Mouse (Mus musculus) frontal cortex, adult (tissue): Measurements from ENCODE around the gene Arpc4.

Experiments used
- ATAC-seq: cut with Nextera tagmentation; 2 replicates; pipeline ENCODE4 v1.9.2; 2017; ENCODE audit warnings: mild to moderate bottlenecking, moderate library complexity, mixed read lengths; ENCODE audit not compliant: low TSS enrichment

The Arpc4 gene

DNA sequence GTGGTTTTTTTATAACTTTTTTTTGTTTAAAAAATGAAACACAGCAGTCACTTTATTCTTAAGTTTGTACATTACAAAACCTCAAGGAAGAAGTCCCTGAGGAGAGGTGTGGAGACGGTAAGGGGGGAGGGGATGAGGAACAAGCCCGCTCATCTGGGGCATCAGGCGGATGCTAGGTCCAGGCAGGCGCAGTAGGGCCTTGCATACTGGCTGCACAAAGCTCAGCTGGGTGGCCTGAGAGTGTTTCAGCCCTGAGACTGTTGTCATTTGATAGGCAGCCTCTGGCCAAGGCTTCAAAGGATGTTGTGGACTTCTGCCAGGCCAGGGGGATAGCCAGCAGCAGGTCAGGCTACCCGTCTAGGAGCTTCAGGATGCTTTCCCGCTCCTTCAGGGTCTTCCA is 11.3 kb upstream of the Arpc4 start:
- ATAC-seq, result no peak

DNA sequence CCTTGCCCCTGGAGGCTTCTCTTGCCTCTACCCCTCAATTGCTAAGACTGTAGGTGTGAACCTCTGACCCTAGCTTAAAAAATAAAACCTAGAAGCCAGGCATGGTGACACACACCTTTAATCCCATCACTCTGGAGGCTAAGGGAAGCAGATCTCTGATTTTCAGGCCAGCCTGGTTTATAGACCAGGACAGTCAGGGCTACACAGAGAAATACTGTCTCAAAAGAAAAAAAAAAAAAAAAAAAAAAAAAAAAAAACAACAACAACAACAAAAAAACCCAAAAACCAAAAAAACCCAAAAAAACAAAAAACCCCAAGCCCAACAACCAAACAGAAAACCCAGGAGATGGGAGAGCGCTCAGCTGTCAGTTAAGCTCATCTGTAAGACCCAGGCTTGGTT is 10.3 kb upstream of the Arpc4 start:
- no peak for ATAC-seq

DNA sequence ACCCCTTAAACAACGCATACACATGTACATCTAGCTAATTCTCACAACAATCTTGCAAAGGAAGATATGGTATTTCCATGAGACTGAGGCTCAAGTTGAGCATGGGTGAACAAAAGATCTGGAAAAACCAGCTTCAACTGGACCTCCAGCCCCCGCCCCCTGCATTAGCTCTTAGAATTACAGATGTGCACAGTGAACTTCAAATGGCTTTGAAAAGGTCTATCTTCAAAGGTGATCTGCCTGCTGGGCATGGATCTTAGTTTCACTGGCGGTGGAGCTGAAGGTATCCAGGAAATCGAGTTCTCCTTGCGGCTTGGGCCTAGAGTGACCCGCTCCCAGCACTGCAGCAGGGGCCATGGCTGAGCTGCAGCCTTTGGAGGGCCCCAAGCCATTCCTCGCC is 9.8 kb upstream of the Arpc4 start:
- no peak for ATAC-seq

DNA sequence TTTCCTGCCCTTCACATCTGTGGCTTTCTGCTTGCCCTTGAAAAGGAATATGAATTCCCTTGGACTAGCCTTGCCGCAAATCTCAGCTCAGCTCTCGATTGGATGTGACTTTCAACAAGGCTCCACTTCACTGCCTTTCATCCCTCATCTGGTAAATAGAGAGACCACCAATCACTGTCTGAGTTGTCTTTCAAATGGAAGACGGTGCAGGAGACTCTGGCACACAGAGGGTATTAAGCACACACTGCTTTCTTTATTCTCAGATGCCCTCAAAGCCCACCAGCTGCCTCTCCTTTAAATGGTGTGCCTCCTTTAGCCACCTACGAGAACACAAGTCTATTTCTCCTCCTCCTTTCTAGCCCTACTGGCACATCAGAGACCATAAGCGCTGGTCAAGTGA is 9.3 kb upstream of the Arpc4 start:
- no peak for ATAC-seq

DNA sequence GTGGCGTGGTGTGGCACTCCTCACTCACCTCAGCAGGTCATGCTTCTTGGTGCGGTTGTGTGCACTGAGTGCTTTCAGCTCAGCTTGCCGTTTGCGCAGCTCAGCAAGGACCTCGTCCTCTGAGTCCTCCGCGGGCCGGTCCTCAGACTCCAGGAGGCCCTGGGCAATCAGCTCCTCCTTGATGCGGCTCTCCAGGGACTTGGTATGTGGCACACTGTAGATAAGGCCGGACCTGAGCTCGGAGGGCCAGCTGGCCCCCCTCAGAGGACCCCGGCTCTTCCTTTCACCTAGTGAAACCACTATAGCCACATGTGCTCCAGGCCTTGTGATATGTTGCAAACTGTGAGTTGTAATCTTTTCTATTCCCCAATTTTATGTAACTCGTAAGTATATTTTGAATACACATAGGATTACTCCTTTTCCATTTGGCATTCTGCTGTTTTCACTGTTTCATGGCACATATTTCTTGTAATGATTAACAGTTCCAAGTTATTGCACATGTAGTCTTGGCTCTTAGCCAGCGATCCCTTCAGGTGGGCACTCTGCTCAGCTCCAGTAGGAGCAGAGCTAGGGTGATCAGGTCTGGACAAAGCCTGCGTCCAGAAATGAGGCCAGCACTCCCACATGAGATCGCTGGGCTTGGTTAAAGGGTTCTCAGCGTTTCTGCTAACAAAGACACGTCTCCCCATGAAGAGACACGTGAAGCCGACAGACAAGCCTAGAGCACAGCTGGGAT is 7.6 kb upstream of the Arpc4 start:
- ATAC-seq, result no peak

DNA sequence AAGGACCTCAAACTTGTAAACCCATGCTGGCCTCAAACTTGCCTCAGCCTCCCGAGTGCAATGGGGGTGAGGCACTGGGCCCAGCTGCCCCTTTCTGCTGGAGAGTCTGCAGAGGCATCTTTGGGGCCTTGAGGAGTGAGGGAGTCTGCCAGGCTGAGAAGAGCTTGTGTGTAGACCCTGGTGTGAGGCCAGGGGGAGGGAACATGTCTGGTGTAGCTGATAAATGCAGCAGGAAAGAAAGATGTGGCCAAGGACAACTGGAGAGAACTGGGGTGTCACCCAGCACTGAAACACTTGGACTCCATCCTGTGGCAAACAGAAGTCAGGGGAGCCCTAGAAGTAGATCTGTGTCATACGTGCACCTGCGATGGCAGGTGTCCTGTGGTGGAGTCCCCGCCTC is 4.4 kb upstream of the Arpc4 start:
- ATAC-seq, result no peak

DNA sequence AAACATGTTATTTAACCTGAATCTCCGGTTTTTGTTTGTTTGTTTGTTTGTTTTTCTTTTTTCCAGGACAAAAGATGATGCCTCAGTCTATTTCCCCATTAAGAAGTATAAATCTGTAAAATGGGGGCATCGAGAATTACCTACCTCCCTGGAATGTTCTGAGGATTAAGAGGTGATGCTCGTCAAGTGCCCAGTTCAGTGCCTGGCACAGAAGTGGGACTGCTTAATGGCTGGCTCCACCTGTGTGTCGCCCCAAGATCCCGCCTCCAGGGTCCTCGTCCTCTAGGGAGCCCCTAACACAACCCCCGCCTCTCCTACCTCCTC is 781 bp upstream of the Arpc4 start:
- ATAC-seq, result no peak

DNA sequence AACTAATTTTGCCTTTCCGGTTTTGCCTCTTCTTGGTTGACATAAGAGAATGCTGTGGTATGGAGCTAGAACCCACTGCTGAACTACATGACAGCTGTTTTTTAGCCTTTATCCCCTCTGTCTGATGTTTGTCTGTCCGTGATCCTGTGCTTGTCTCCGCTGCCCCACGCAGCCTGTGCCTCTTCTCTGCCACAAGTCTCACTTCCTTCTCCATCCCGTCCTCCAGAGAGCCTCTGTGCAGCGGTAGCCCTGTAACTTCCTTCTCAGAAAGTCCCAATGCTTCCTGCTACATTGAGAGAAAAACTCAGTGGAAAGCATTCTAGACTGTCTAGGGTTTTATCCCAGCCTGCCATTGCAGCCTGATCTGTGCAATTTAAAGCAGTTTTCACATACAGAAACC is 1.3 kb downstream of the Arpc4 start:
- ATAC-seq, result no peak

DNA sequence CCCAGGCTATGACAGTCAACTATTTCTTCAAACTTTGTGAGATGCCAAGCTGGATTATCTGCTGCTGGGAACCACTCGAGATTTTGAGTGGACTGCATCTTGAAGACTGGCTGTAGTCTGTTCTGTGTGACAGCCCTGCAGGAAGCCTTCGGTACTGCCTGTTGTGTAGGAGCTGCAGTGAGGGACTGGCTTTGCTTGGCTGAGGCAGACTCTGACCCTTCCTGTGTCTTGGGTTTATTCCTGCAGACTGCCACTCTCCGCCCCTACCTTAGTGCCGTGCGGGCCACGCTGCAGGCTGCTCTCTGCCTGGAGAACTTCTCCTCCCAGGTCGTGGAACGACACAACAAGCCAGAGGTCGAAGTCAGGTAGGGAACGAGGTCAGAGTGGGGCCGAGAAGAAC is 2.6 kb downstream of the Arpc4 start:
- no peak for ATAC-seq

DNA sequence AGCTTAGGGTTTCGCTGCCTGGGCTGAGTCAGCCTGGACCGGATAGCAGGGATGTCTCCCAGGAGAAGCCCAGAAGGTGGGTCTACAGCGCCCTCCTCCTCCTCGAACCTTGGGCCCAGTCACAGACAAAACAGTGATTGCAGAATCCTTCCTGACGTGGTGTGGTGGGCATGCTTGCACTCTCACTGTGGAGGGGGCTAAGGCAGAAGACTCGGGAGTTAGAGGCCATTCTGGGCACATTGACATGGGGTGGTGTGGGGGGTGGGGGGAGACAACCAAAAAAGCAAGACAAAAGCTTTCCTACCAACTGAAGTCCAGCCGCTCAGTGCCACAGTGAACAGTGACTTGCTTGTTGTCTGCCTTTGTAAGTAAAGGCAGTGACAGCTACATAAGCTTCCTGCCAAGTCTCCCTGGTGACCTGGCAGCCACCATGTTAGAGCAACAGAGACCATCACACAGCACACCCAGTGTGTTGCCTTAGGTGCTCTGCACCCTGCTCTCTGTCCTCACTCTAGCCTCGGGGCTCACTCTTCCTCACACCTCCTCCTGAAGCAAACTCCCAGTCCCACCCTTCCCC is 6.5 kb downstream of the Arpc4 start:
- 0 out of 2 replicates have a peak, but pooled peaks have one; percentile 24 for ATAC-seq

DNA sequence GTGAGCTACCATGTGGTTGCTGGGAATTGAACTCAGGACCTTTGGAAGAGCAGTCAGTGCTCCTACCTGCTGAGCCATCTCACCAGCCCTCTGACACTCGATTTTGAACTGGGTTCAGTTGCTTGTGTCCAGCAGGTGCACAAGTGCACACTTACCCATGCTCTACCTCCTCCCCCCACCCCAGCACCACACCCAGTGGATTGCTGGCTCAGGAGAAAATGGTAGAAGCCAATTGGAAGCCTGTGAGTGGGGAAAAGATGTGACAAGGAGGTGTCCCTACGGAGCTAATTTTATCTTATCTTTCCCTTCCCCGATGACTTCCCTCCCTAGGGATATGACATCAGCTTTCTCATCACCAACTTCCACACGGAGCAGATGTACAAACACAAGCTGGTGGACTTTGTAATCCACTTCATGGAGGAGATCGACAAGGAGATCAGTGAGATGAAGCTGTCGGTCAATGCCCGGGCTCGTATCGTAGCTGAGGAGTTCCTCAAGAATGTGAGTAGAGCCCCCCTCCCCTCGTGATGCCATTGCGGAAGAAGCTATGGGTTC is 7.3 kb downstream of the Arpc4 start:
- no peak for ATAC-seq

DNA sequence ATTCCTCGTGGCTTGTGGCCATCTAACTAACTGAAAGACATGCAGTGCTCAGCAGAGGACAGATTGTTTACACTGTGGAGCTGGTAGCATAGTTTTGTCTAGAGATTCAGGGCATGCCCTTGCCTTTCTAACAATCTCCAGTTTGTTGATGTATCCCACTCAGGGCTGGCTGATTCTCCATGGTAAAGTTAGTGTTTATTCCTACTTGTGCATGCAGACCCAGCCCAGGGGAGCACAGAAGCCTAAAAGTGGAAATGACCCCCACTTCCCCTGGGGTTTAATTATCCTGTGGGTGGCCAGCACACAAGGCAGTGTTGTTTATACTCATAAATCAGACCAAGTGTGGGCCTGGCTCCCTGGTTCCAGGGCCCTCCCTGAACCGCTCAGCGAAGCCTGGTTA is 8.1 kb downstream of the Arpc4 start:
- no peak for ATAC-seq

DNA sequence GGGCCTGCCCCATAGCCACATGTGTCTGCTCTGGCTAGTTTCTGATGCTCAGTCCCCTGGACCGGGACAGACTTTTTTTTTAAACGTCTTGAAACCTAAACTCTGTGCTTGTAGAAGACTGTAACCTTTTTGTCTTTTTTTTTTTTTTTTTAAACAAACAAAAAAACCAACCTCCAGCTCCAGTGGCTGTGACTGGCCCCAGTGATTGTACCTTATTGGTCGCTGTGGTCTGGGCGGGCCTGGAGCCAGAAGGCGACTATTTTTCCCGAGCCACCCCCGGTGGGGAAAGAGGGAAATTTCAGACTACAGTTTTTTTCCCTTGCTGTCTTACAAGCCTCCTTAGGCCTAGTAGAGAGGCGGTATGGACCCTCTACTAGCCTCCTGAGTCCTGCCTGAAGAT is 11.0 kb downstream of the Arpc4 start, which contains the start of gene Ttll3:
Ttll3 (plus strand) TSS at position 301 of the 400 bp plus-strand sequence.
- ATAC-seq, result no peak

DNA sequence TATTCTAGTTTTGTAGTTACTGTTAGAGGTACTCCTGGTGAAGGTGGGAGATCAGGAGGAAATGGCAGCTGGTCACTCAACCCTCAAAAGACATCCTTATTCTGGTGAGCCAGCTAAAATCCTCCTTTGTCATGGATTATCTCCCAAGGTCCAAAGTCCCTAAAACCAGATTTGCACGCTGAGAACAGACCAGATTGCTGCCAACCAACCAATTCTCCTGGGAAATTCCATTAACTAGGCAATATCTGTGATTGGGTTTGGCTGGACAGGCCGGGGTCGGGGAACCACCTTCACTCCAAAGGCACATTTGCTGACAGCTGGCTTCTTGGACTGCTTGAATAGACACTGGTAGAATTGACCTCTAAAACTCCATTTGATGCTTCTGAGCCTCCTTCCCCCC is 12.8 kb downstream of the Arpc4 start:
- ATAC-seq, result no peak

DNA sequence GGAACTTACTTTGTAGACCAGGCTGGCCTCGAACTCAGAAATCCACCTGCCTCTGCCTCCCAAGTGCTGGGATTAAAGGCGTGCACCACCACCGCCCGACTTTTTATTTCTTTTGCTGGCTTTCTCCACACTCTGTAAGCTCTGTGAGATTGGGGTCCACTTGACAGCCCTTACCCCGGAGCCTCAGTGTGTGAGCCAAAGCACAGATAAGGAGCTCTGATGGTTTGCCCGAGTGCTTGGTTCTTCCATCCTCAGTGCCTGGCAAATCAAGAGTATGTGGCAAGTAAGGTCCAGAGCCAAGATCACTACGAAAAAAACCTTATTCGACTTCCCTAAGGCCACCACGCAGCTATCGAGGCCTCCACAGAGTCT is 14.1 kb downstream of the Arpc4 start:
- ATAC-seq, result 0 out of 2 replicates have a peak, but pooled peaks have one; percentile 2

DNA sequence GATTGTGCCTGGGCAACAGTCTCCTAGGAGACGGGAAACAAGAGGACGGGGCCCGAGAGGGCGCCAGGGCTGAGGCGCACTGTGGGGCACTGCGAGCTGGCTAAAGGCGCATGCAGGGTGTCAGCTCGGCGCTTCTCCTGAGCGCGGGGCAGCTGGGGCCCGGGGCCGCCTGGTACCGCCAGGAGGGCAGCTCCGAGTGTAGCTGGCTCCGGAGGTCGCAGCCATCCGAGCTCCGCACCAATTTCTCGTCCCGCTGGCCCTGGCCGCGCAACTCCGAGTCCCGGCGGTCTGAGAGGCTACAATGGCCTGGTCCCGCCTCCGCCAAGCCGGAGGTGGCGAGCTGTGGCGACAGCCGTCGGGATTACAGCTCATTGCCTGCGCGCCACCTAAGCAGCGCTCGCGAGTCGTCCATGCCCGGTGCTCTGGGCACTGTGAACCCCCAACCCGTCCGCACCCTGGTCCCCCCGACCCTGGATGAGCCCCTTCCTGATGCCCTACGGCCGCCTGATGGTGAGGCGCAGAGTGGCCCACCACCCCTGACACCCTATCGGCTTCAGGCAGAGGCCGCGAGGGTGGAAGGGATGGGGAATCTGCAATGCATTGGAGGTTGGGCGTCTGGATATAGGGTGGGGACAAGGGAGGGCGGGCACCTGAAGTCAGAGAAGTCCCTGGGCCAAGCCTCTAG is 14.6 kb downstream of the Arpc4 start:
- peak; percentile 72 for ATAC-seq

DNA sequence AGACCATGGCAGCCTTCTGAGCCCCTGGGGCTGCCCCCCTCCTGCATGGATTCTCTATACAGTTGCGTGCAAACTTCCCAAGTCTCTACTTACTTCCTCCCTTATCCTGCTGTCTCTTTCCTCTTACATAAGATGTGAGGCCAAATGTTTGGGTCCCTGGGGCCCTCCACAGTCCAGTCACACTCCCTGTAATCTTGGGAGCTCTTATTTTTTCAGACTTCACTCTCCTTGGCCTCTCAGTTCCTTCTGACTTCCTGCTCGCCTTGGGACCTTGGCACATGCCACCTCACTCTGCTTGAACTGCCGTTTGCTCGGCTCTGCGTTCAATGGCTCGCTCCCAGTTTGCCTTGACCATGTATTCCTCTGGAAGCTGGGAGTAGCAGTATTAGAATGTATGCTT is 16.0 kb downstream of the Arpc4 start:
- no peak for ATAC-seq

DNA sequence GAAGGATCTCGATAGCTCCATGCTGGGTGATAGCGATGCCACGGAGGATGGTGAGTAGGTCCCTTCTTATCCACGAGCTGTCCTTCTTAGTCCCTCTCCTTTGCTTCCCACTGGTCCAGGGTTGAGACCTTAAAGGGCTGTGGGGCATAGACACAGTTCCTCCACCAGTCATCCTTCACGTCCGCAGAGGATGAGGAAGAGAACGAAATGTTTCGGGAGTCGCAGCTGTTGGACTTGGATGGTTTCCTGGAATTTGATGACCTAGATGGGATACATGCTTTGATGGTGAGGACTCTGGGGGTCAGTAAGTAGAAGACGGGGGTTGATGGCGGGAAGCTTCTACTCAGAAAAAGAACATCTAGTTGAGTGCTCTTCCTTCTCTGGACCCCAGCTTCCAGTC is 16.9 kb downstream of the Arpc4 start:
- no peak for ATAC-seq

DNA sequence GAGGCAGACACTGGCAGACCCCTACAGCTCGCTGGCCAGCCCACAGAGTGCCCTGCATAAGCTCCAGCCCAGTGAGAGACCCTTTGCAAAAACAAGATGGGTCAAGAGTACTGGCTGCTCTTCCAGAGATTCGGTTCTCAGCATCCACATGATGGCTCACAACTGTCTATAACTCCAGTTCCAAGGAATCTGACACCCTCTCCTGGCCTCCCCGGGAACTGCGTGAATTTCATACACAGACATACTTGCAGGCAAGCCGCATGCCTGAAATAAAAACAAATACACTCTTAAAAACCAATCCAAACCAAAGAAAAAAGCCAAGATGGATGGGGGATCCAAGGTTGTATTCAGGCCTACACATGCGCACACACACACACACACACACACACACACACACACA is 17.6 kb downstream of the Arpc4 start:
- no peak for ATAC-seq

DNA sequence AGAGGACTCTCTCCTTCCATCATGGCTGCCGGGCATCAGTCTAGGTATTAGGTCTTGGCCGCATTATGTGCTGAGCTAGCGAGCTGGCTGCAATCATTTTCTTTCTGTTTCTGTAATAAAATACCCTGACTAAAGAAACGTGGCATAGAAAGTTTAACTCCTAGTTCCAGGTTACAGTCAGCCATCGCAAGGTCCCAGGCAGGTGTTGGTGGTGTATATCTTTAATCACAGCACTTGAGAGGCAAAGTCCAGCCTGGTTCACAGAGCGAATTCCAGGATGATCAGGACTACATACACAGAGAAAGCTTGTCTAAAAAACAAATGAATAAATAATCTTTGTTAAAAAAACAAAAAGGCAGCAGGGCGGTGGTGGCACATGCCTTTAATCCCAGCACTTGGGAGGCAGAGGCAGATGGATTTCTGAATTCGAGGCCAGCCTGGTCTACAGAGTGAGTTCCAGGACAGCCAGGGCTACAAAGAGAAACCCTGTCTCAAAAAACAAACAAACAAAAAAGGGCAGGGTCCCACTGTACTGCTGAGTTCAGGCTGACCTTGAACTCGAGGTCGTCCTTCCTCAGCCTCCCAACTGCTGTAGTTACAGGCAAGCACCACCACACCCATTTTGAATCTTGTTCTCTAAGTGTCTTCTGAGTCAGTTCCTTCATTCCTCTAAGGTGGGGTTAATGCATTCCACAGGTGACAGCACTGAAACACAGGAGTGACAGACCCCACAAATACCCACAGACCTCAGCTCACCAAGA is 18.5 kb downstream of the Arpc4 start:
- no peak for ATAC-seq

DNA sequence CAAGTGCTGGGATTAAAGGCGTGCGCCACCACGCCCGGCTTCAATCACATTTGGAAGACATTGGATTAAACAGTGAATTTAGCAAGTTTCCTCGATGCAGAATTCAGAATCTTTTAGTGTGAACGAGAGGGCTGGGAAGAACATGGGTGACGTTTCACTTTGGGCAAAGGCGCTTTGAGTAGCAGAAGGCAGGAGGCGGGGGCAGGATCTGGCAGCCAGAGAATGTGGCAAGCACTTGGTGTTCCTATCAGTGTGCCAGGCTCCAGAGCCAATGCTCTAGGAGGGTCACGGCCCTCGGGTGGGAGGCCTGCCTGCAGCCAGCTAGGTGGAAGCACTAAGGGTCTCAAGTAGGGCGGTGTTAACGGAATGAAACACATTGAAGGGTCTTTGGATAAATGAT is 24.2 kb downstream of the Arpc4 start:
- ATAC-seq, result peak; percentile 58
